Comparison of ENCODE assay signal across 8 mouse cellular contexts in the genomic region with DNA sequence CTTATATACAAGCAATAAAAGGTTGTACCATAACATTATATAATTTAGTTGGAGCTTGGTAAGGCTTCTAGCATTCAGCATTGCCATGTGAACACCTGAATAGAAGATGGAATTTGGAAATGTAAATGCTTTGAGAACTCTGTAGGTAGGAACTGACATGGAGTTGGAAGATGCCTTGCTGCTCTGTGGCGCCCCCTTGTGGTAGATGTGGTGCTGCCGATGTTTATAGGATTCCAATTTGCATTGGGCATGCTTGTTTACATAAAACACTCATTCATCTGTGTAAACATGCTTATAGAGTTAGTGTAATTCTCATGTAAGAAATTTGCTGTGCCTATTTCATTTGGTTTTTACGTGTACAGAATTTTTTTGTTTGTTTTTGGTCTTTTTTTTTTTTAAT.
DNase-seq lines count a peak whose midpoint lies in the region; ATAC-seq and TF ChIP-seq lines count a peak whose summit lies in the region.

No protein-coding gene starts in this region.

- H3K9me3 ChIP-seq in forebrain, embryonic 10.5 days = no peaks in the 10 kb centered on the region
- no peaks in the 10 kb centered on the region for H3K9me3 ChIP-seq in forebrain, embryonic 13.5 days (replicated peaks)
- H3K9me3 ChIP-seq in hindbrain, postnatal 0 days (ENCODE audit: low read length) = no peaks in the 10 kb centered on the region

- no peak for TF ChIP-seq POLR2A in cortical plate, adult 2 months (IDR thresholded peaks at IDR 0.05; ENCODE audit: extremely low read depth, insufficient read depth, low read length)
- TF ChIP-seq POLR2A in spleen, adult 2 months (IDR thresholded peaks at IDR 0.05; ENCODE audit: low read depth, low read length) = no peak

- H3K9ac ChIP-seq in forebrain, embryonic 13.5 days = no peak overlapping the region
- H3K9ac ChIP-seq in hindbrain, postnatal 0 days (replicated peaks; ENCODE audit: low read length) = no peak overlapping the region

- H3K27me3 ChIP-seq in forebrain, embryonic 10.5 days (ENCODE audit: poor library complexity, severe bottlenecking) = no peaks in the 10 kb centered on the region
- no peaks in the 10 kb centered on the region for H3K27me3 ChIP-seq in forebrain, embryonic 13.5 days
- no peaks in the 10 kb centered on the region for H3K27me3 ChIP-seq in hindbrain, postnatal 0 days (ENCODE audit: insufficient read depth, low read length)
- no peaks in the 10 kb centered on the region for H3K27me3 ChIP-seq in spleen, adult 2 months (ENCODE audit: control insufficient read depth, insufficient read depth, low read length)

- no peak overlapping the region for H3K4me3 ChIP-seq in forebrain, embryonic 10.5 days
- no peak overlapping the region for H3K4me3 ChIP-seq in forebrain, embryonic 13.5 days
- no peak overlapping the region for H3K4me3 ChIP-seq in cortical plate, adult 2 months (ENCODE audit: insufficient read depth, low read length)
- H3K4me3 ChIP-seq in hindbrain, postnatal 0 days (ENCODE audit: low read length) = no peak overlapping the region
- H3K4me3 ChIP-seq in spleen, adult 2 months (ENCODE audit: extremely low read depth, insufficient read depth, insufficient read length) = no peak overlapping the region

- 33% methylated on average over 3 of the region's 3 CpGs for WGBS in forebrain, embryonic 10.5 days
- WGBS in forebrain, embryonic 13.5 days = 24% methylated on average over 3 of the region's 3 CpGs
- 27% methylated on average over 3 of the region's 3 CpGs for WGBS in hindbrain, postnatal 0 days
- 28% methylated on average over 3 of the region's 3 CpGs for WGBS in spleen, adult 2 months

- TF ChIP-seq CTCF in cortical plate, adult 2 months (IDR thresholded peaks at IDR 0.05; ENCODE audit: extremely low read depth, insufficient read depth, low read length) = peak; percentile 79
- peak; percentile 91 for TF ChIP-seq CTCF in hindbrain, postnatal 0 days (IDR thresholded peaks at IDR 0.05; ENCODE audit: low read depth)
- peak; percentile 83; the same call in 1 of the 2 replicates for TF ChIP-seq CTCF in spleen, adult 2 months (IDR thresholded peaks at IDR 0.05; ENCODE audit: extremely low read depth, insufficient read depth, insufficient read length, insufficient replicate concordance)

- H3K4me2 ChIP-seq in forebrain, embryonic 13.5 days = no peak overlapping the region
- H3K4me2 ChIP-seq in hindbrain, postnatal 0 days (ENCODE audit: low read depth, low read length) = no peak overlapping the region

- peak; percentile 80 for DNase-seq in forebrain, embryonic 10.5 days (ENCODE audit: extremely low spot score, low spot score)
- DNase-seq in urinary bladder, adult 18-20 months (ENCODE audit: low spot score in 2 of 2) = peak; percentile 44 to 60
- no peak for DNase-seq in urinary bladder, adult 2 months (ENCODE audit: low spot score)
- DNase-seq in hindbrain, postnatal 0 days (ENCODE audit: low spot score) = peak; percentile 78
- DNase-seq in lung, adult 18-20 months = peak; percentile 67 to 79
- DNase-seq in spleen, adult 2 months (ENCODE audit: low read depth in 1 of 2, low spot score in 2 of 2) = peak; percentile 42 to 74

- H3K4me1 ChIP-seq in forebrain, embryonic 10.5 days = peaks cover 89% of the 10 kb centered on the region
- H3K4me1 ChIP-seq in forebrain, embryonic 13.5 days = peaks cover 58% of the 10 kb centered on the region
- H3K4me1 ChIP-seq in cortical plate, adult 2 months (ENCODE audit: control insufficient read depth, insufficient read depth, low read length) = peaks cover 3% of the 10 kb centered on the region; the same call in 1 of the 2 replicates
- H3K4me1 ChIP-seq in hindbrain, postnatal 0 days (ENCODE audit: insufficient read depth, low read length) = peaks cover 11% of the 10 kb centered on the region
- H3K4me1 ChIP-seq in spleen, adult 2 months (ENCODE audit: control insufficient read depth, insufficient read depth, insufficient read length) = no peaks in the 10 kb centered on the region

- H3K27ac ChIP-seq in forebrain, embryonic 10.5 days = no peak overlapping the region
- H3K27ac ChIP-seq in forebrain, embryonic 13.5 days = no peak overlapping the region
- no peak overlapping the region for H3K27ac ChIP-seq in cortical plate, adult 2 months (ENCODE audit: insufficient read depth, low read length)
- no peak overlapping the region for H3K27ac ChIP-seq in hindbrain, postnatal 0 days
- no peak overlapping the region for H3K27ac ChIP-seq in spleen, adult 2 months (ENCODE audit: insufficient read depth, low read length)

- ATAC-seq in forebrain, embryonic 13.5 days = no peak
- no peak for ATAC-seq in hindbrain, postnatal 0 days

- no peaks in the 10 kb centered on the region for H3K36me3 ChIP-seq in forebrain, embryonic 10.5 days (replicated peaks)
- no peaks in the 10 kb centered on the region for H3K36me3 ChIP-seq in forebrain, embryonic 13.5 days (ENCODE audit: poor library complexity, severe bottlenecking)
- H3K36me3 ChIP-seq in hindbrain, postnatal 0 days (ENCODE audit: insufficient read depth, low read length) = no peaks in the 10 kb centered on the region
- H3K36me3 ChIP-seq in spleen, adult 2 months (ENCODE audit: control insufficient read depth, insufficient read depth, low read length) = no peaks in the 10 kb centered on the region
